Mouse (Mus musculus) small intestine, adult 2 months (tissue): ENCODE data around the gene Clk3.

Experiments used
- CTCF ChIP-seq: fragments of 200-500 bp; IDR thresholded peaks from 2 replicates; pipeline ENCODE4 v1.5.1; 2012; ENCODE audit warnings: low read depth, mild to moderate bottlenecking, control low read depth, inconsistent platforms, low read length, moderate library complexity, mixed read lengths; ENCODE audit not compliant: insufficient replicate concordance, insufficient read length; ENCODE audit errors: extremely low read depth
- POLR2A ChIP-seq: fragments of 200-500 bp; IDR thresholded peaks from 2 replicates; pipeline ENCODE4 v1.6.1; 2012; ENCODE audit warnings: low read depth, mild to moderate bottlenecking, control low read depth, inconsistent platforms, low read length, moderate library complexity

- no peak for TF ChIP-seq CTCF
- no peak for TF ChIP-seq POLR2A
These were observed 40.4 kb upstream of the Clk3 start for GRCm38 (mm10) chr9:57806066-57806481.
